ENCODE assay signal across 31 mouse cellular contexts in genomic region chr1:89331352-89331751, GRCm38 (mm10).
"Had no signal": no experiment of that assay in that cellular context is flagged by ENCODE, and none has a peak within 500 bp of the region (broad histone marks: within the 10 kb centered on the region; RNA-seq: fewer than 3 reads in every experiment).

No protein-coding gene starts in this region.

- ATAC-seq: liver, embryonic 12.5 days; liver, postnatal 0 days; lung, postnatal 0 days; midbrain, embryonic 13.5 days; midbrain, embryonic 15.5 days; midbrain, embryonic 16.5 days had no signal

- H3K4me2 ChIP-seq: limb, embryonic 12.5 days; limb, embryonic 13.5 days; limb, embryonic 15.5 days; liver, embryonic 11.5 days; liver, embryonic 12.5 days; liver, embryonic 13.5 days; liver, embryonic 15.5 days; lung, embryonic 14.5 days; lung, embryonic 15.5 days; midbrain, embryonic 12.5 days; midbrain, embryonic 13.5 days; midbrain, embryonic 15.5 days; neural tube, embryonic 12.5 days; neural tube, embryonic 13.5 days had no signal

- H3K36me3 ChIP-seq: limb, embryonic 10.5 days; limb, embryonic 12.5 days; limb, embryonic 13.5 days; limb, embryonic 15.5 days; liver, embryonic 12.5 days; liver, embryonic 13.5 days; liver, embryonic 15.5 days; lung, embryonic 15.5 days; midbrain, embryonic 12.5 days; midbrain, embryonic 13.5 days; midbrain, embryonic 15.5 days; neural tube, embryonic 12.5 days; neural tube, embryonic 13.5 days had no signal

- H3K4me1 ChIP-seq: limb, embryonic 10.5 days; limb, embryonic 12.5 days; limb, embryonic 13.5 days; limb, embryonic 15.5 days; liver, embryonic 12.5 days; liver, embryonic 13.5 days; liver, embryonic 15.5 days; lung, embryonic 15.5 days; megakaryocyte, embryonic 14.5 days; neural tube, embryonic 12.5 days; neural tube, embryonic 13.5 days had no signal

- H3K27me3 ChIP-seq: limb, embryonic 12.5 days; limb, embryonic 15.5 days; liver, embryonic 12.5 days; liver, embryonic 13.5 days; liver, embryonic 15.5 days; lung, embryonic 15.5 days; midbrain, embryonic 15.5 days; neural tube, embryonic 12.5 days; neural tube, embryonic 13.5 days had no signal

- H3K4me3 ChIP-seq: limb, embryonic 10.5 days; limb, embryonic 12.5 days; limb, embryonic 13.5 days; limb, embryonic 15.5 days; liver, embryonic 12.5 days; liver, embryonic 13.5 days; liver, embryonic 15.5 days; lung, embryonic 15.5 days; megakaryocyte, embryonic 14.5 days; midbrain, embryonic 12.5 days; midbrain, embryonic 13.5 days; midbrain, embryonic 15.5 days; myocyte; neural tube, embryonic 12.5 days; neural tube, embryonic 13.5 days had no signal

- H3K9me3 ChIP-seq: limb, embryonic 10.5 days; limb, embryonic 12.5 days; limb, embryonic 13.5 days; limb, embryonic 15.5 days; liver, embryonic 12.5 days; liver, embryonic 13.5 days; liver, embryonic 15.5 days; lung, embryonic 15.5 days; megakaryocyte, embryonic 14.5 days; midbrain, embryonic 13.5 days; midbrain, embryonic 15.5 days; neural tube, embryonic 12.5 days; neural tube, embryonic 13.5 days had no signal

- H3K27ac ChIP-seq: limb, embryonic 10.5 days; limb, embryonic 12.5 days; limb, embryonic 13.5 days; limb, embryonic 15.5 days; liver, embryonic 12.5 days; liver, embryonic 13.5 days; liver, embryonic 14.5 days; liver, embryonic 15.5 days; lung, embryonic 15.5 days; macrophage; midbrain, embryonic 13.5 days; midbrain, embryonic 15.5 days; neural tube, embryonic 12.5 days; neural tube, embryonic 13.5 days had no signal

- H3K9ac ChIP-seq: limb, embryonic 12.5 days; limb, embryonic 13.5 days; limb, embryonic 15.5 days; liver, embryonic 12.5 days; liver, embryonic 13.5 days; liver, embryonic 14.5 days; liver, embryonic 15.5 days; liver, postnatal 0 days; lung, embryonic 14.5 days; lung, embryonic 15.5 days; midbrain, embryonic 12.5 days; midbrain, embryonic 13.5 days; midbrain, embryonic 15.5 days; neural tube, embryonic 12.5 days; neural tube, embryonic 13.5 days had no signal

- DNase-seq: left cerebral cortex, postnatal 4 days; liver; liver, embryonic 13.5 days; liver, postnatal 0 days; lung, adult 18-20 months; lung, adult 2 months; lung, embryonic 14.5 days; lung, postnatal 10 days; lung, postnatal 14 days; lung, postnatal 36 days; lung, postnatal 4 days; midbrain, embryonic 14.5 days had no signal
